Mouse (Mus musculus) gastrocnemius, adult 2 months (tissue): ENCODE results near the gene Sun2. TPM values are rescaled to one million over a fixed set of nuclear protein-coding genes. Genes with fewer than 3 reads are reported as not detected.

ENCODE experiments used
- DNase-seq: peaks from one replicate; pipeline ENCODE4 v3.0.0; 2022
- H3K27ac ChIP-seq: fragments of 200-600 bp; 2 replicates; pipeline ENCODE4 v1.8.1; 2022; ENCODE audit warnings: mild to moderate bottlenecking
- H3K4me3 ChIP-seq: fragments of 200-600 bp; 2 replicates; pipeline ENCODE4 v1.8.1; 2022; ENCODE audit warnings: mild to moderate bottlenecking, moderate library complexity
- CTCF ChIP-seq: fragments of 200-600 bp; IDR thresholded peaks from 2 replicates; pipeline ENCODE4 v1.8.1; 2022; ENCODE audit warnings: antibody characterized with exemption, mild to moderate bottlenecking, moderate library complexity
- intact Hi-C: fragments of 180-260 bp; cut with DNase I; formaldehyde crosslinking; loops from one replicate; pipeline ENCODE4 v1.15.1; 2025
- long read RNA-seq, 2 experiments: library from polyadenylated mRNA; stranded (forward); transcript quantifications; one replicate each; pipeline ENCODE4 v2.0.0; 2021
- total RNA-seq, 2 experiments: library from RNA; stranded (reverse); gene quantifications; 2 replicates each; pipeline ENCODE4 v1.2.3; 2021

Sun2 gene
- 10 to 100 TPM; 88.4 to 92.5 TPM for total RNA-seq
- long read RNA-seq, experiment 1, partial matches to known transcripts = 0 of 3 reads
- long read RNA-seq, experiment 1, other reads (novel, unspliced or antisense) = 3 of 3 reads
- long read RNA-seq, experiment 2, partial matches to known transcripts = 0 of 2 reads
- long read RNA-seq, experiment 2, other reads (novel, unspliced or antisense) = 2 of 2 reads

DNA sequence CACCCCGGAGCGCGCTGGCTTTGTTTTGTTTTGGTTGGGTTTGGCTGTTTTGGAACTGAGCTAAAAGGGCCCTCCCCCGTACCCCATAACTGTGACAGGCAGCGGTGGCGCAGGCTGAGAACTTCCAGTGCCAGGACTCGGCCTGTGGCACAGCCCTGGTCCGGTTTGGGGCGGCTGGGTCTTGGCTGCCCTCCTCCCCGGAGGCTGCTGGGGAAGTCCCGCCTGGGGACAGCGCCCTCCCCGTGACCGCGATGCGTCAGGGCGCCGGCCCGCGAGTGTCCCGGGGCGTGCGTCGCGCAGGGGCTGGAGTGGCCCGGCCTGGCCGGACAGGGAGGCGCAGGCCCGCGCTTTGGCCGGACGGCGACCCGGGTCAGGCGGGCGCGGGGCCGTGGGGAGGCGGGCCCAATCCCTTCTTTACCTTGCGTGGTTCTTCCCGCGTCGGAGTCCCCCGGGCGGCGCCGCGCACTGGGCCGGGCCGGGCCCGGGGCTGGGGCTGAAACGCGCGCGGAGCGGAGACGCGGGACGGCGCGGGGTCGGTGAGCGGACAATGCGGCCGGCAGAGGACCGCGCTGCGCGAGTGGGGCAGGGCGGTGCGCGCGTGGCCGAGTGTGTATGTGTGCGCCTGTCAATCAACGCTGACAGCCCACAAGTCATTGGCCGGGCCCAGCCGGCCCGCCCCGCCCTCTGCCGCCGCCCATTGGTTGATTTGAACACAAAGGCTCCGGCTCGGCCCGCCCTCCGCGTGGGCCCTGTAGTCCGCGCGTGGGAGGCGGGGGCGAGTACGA lies at the start of gene Sun2:
Gene Sun2 (minus strand): TSS at position 616 of the 785 bp plus-strand sequence.
- intact Hi-C loops = loop anchor here (2.0 to 10.0 kb wide), 3 partner anchors 51 to 343 kb away; partner anchors contain the start of gene Gtpbp1
- no peak; the same call in 1 of the 2 replicates for TF ChIP-seq CTCF
- DNase-seq = peak; percentile 96
- Histone ChIP-seq H3K27ac (peak within 1 kb of the TSS; percentile 98), H3K4me3 (peak within 1 kb of the TSS; percentile 98)

DNA sequence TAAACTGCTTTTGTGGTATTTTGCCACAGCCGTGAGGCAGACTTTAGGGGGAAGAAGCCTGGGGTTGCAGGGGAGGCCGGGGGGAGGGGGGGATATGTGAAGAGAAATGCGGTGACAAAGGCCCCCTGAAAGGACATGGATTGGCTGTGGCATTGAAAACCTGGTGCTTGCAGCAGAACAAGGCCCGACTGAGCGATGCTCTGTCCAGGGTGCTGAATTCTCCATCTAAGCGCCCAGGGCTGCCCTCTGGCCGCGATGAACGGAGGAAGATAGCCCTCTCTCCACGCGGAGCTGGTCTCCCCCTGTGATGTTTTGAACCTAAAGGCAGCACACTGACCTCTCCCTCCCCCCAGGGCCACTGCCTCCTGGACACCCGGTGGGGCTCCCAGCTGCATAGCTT lies 49.2 kb upstream of the Sun2 start:
- DNase-seq = peak; percentile 46
- TF ChIP-seq CTCF = no peak; the same call in 1 of the 2 replicates
- no peak overlapping the region for H3K27ac ChIP-seq
- intact Hi-C loops = no loop called here
- H3K4me3 ChIP-seq = no peak overlapping the region

DNA sequence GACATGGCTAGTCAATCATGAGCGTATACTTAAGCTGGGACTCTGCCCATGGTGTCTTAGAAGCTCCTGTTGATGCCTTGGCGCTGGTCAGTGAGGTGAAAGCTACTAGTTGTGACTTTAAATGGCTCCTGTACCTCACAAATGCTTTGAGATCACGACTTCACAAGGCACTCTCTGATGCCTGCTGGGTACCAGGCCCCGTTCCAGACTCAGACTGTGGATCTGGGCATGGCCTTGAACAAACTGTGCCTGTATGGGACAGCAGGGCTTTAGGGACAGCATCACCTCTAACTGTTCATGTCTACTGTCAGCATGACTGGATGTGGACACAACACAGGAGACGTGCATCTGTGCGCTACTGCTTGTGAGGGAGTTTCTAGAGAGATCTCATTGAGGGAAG lies 48.6 kb upstream of the Sun2 start:
- intact Hi-C loops = no loop called here
- TF ChIP-seq CTCF = no peak
- no peak for DNase-seq
- Histone ChIP-seq H3K27ac (no peak overlapping the region), H3K4me3 (no peak overlapping the region)

DNA sequence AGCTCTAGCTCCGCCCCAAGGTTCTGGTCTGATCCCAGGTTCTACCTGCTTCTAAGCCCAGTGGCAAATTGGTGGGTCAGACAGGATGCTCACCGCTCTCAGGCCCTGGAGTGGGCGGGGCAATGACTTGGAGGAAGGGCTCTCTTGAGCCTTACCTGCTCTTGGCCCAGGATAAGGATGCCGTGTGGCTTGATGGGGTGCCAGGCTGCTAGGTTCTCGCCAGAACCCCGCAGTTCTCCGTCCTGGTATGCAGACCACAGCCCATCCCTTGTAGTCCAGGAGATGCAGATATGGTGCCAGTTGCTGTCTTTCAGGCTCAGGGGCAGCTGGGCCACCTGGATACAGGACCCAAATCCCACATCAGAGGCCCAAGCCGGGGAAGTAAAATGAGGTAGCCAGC lies 47.8 kb upstream of the Sun2 start:
- intact Hi-C loops = no loop called here
- no peak overlapping the region for H3K27ac ChIP-seq
- no peak for DNase-seq
- no peak overlapping the region for H3K4me3 ChIP-seq
- no peak for TF ChIP-seq CTCF

DNA sequence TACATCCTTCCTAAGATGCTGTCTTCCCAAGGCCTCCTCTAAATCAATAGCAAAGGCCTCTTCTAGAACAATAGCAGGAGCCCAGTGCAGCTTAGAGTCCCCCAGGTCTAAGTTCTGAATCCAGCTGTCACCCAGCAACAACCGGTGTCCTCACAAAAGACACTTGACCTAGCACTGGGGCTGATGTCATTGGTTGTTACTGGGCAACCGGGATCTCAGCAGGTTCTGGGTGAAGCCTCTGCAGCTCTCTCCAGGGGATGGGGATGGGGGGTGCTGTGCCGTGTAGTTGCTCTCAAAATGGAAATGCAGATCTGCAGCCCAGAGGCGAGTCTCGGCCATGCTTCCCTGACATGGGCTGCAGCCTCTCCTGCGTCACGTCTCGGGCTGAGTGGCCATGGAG lies 45.5 kb upstream of the Sun2 start:
- no peak overlapping the region for H3K4me3 ChIP-seq
- TF ChIP-seq CTCF = no peak
- intact Hi-C loops = no loop called here
- H3K27ac ChIP-seq = no peak overlapping the region
- DNase-seq = no peak

DNA sequence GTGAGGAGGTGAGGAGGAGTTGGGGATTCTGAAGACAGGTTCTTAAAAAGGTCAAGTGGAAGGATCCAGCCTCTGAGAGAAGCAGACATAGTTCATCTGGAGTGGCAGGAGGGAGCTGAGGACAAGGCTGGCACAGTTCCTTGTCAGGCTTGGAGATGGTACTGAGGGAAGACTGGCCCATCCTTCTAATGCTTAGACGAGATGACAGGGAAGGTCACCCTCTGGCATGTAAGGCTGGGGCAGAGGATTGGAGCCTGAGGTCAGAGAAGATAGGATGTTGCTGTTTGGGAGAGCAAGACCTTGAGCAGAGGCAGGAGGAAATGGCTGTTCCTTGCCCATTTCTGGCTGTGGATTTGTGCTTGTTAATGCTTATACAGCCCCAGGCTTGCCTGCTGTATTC lies 42.7 kb upstream of the Sun2 start:
- no peak for TF ChIP-seq CTCF
- DNase-seq = no peak
- no peak overlapping the region for H3K4me3 ChIP-seq
- no peak overlapping the region for H3K27ac ChIP-seq
- intact Hi-C loops = no loop called here

DNA sequence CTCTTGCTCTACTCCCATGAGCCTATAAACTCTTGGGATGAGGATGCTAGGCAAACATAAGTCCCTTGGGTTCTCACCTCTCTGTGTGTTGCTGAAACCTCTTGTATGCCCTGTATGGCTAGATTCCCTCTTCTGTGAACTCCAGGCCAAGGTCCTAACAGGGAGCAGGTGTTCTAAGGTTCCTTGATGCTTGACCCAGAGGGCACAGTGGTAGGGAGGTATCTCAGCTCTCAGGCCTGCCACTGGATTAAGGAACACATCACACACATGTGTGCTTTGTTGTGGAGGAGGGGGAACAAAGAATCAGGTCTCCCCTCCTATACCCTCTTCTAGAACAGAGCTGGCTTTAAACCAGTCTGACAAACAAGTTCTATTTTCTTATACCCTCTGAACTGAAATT lies 35.4 kb upstream of the Sun2 start, which contains the start of gene Dnal4:
Gene Dnal4 (minus strand): TSS at position 101 of the 400 bp plus-strand sequence.
- DNase-seq = no peak
- Histone ChIP-seq H3K4me3 (no peak within 1 kb of the TSS), H3K27ac (no peak within 1 kb of the TSS)
- intact Hi-C loops = no loop called here
- TF ChIP-seq CTCF = no peak

DNA sequence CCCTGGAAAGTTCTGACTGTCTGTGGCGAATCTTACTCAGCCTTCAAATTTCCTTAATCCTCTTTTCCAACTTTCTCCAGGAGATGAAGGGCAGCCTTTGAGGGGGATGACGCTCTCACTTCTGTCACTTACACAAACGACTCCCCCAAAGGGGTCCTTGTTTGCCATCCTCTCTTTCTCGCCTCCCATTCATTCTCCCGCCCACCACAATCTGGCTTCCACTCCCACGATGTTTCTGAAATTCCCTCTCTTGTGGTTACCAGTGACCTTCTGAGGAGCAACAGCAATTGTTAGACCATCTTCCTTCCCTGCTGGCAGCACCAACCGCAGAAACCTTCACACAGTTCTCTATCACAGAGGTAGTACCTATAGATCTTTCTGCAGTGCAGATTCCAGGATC lies 33.3 kb upstream of the Sun2 start:
- intact Hi-C loops = no loop called here
- no peak overlapping the region for H3K4me3 ChIP-seq
- H3K27ac ChIP-seq = no peak overlapping the region
- no peak for DNase-seq
- TF ChIP-seq CTCF = no peak

DNA sequence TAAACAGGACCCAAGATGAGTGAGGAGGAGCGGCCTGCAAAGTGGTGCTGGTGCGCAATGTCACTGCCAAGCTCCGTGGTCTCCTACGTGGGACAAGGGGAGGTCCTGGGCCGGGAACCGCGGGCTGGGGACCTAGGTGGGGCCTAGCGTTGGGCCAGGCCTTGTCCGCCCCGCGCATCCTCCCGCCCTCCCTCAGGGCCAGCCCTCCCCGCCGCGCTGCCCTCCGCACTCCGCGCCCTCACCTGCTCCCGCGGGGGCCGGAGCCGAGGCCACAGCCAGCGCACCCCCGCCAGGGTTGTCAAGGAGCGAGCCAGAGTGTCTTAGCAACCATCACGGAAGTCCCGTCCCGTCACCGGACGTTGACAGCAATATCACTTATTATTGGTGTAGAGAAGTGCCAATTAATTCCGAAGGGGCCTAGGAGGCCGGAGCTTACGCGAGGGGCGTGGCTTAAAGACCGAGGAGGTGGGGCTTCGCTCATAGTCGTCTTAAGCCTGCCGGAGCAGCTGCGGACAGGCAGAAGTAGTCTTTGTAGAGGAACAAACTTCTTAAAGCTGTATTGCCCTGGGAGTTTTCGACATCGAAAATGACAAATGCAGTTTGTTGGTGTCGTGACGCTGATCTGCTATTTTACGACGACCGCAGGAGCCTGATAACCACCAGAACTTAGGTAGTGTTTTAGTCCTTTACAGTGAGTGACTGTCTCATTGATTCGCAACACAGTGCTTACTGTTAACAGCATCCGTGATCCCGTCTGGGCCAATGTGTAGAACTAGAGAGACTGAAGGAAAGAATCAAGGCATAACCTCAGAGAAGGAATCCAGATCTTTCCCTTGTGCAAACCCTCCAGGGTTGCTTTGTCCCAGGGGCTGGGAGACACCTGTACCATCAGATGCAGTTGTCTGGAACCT lies 32.0 kb upstream of the Sun2 start:
- H3K4me3 ChIP-seq = peak overlapping the region; percentile 83
- no peak for TF ChIP-seq CTCF
- DNase-seq = peak; percentile 97
- H3K27ac ChIP-seq = peak overlapping the region; percentile 90
- intact Hi-C loops = no loop called here

DNA sequence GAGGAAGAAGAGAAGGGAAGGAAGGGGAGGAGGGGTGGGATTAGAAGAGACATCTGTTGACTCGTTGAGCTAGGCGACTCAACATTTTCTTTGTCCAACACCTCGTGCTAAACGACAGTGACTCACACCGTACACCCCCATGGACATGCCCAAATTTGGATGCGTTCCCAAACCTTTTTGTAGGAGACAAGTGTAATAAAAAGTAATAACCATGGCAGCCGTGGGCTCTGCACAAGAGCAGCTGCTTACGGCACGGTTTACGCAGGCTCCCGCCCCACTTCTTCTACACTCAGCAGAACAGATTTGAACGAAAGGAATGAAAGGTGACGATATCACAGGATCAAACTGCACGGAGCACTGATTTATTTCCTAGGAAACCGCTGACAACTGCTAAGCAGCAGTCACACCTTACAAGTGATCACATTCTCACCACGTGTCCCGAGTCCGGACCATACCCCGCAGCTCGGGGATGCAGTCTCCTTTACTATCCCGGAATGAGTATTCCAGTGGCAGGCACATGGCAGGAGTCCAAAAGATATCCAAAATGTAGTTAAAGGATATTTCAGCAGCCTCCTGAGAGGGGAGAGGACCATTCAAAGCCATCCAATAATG lies 28.4 kb upstream of the Sun2 start:
- intact Hi-C loops = no loop called here
- no peak for DNase-seq
- TF ChIP-seq CTCF = no peak
- H3K27ac ChIP-seq = no peak overlapping the region
- H3K4me3 ChIP-seq = no peak overlapping the region

DNA sequence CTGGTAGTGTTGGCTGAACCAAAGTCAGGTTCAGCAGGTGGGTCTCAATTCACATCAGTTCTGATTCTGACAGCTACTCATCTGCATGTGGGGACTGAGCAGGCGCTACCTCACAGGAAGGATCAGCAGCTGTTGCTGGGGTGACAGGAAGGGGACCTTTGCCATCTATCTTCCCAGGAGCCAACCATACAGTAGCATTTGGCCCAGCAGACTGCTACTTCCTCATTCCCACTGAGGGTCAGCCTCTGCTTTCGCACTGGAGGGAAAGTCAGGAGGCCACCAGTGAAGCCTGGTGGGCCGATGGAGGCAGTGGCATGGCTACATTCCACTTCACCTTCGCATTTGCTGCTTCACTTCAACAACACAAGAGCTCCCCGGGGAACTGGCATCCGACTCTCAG lies 26.0 kb upstream of the Sun2 start:
- intact Hi-C loops = no loop called here
- H3K4me3 ChIP-seq = no peak overlapping the region
- DNase-seq = no peak
- no peak overlapping the region for H3K27ac ChIP-seq
- no peak for TF ChIP-seq CTCF

DNA sequence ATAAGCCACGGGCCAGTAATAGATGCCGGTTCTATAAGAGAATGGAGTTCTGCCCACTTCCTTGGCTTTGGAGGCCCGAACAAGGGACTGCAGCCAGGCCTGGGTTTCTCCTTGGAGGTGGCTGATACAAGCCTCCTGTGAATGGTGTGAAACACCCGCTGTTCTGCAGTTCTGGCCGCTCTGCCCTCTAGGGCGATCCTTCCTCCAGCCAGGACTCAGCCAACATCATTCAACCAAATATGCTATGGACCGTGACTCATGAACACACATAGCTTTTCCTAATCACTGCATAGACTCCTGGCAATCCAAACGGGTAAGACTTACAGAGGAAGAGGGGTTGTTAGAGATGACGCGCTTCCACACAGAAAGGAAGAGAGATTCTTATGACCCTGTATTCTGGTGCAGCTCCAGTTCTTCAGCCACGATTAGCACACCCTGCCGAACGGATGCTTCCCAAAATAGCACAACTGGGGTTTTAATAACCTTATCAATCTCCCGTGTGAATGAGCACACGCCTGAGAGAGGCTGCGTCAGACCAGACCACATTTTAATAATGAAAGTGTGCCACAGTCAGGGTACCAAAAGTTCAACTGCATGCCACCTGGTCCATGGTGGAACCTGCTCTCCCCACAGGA lies 25.1 kb upstream of the Sun2 start:
- TF ChIP-seq CTCF = no peak
- no peak for DNase-seq
- no peak overlapping the region for H3K27ac ChIP-seq
- intact Hi-C loops = no loop called here
- H3K4me3 ChIP-seq = no peak overlapping the region
